Mouse (Mus musculus) thymus, adult 2 months (tissue): Measurements from ENCODE around the gene Sap30l.

ENCODE experiments used
- CTCF ChIP-seq: fragments of 200-500 bp; IDR thresholded peaks from 2 replicates; pipeline ENCODE4 v1.5.1; 2012; ENCODE audit warnings: mild to moderate bottlenecking, control low read depth, low read length, moderate library complexity, borderline replicate concordance; ENCODE audit not compliant: control insufficient read depth, poor library complexity, insufficient read depth; ENCODE audit errors: extremely low read depth
- POLR2A ChIP-seq: fragments of 200-500 bp; IDR thresholded peaks from 2 replicates; pipeline ENCODE4 v1.6.1; 2012; ENCODE audit warnings: mild to moderate bottlenecking, low read length, control low read depth, moderate library complexity; ENCODE audit not compliant: control insufficient read depth, poor library complexity, insufficient read depth; ENCODE audit errors: extremely low read depth

- no peak for TF ChIP-seq POLR2A
- TF ChIP-seq CTCF = no peak
These were observed 36.6 kb downstream of the Sap30l start for GRCm38 (mm10) chr11:57837861-57838680.
